Mouse (Mus musculus) spleen, adult 2 months (tissue): Measurements from ENCODE around the gene Mkrn2os.

ENCODE experiments used
- CTCF ChIP-seq: fragments of 200-500 bp; IDR thresholded peaks from 2 replicates; pipeline ENCODE4 v1.5.1; 2011; ENCODE audit warnings: mild to moderate bottlenecking, inconsistent platforms; ENCODE audit not compliant: insufficient read depth, insufficient read length, insufficient replicate concordance; ENCODE audit errors: extremely low read depth
- POLR2A ChIP-seq: fragments of 200-500 bp; IDR thresholded peaks from 2 replicates; pipeline ENCODE4 v1.6.1; 2011; ENCODE audit warnings: low read depth, low read length, inconsistent platforms

DNA sequence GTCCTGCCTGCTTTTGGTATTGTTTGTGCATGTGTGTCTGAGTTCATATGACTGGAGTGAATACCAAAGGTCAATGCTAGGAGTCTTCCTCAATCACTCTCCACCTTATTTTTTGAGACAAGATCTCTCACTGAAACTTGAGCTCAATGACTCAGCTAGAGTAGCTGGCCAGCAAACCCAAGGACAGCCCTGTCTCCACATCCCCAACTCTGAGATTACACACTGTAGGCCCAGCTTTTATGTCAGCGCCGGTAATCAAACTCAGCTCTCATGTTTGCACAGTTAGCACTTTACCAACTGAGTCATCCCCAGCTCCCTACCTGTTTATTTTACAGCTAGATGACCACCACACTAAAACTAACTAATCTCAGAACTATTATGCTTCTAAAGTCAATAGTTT is 41.6 kb upstream of the Mkrn2os start:
- TF ChIP-seq CTCF (no peak), POLR2A (no peak)
